In genomic region chr7:101061381-101061780, GRCm38 (mm10) we compare ENCODE assay signal across 8 mouse cellular contexts. TPM values are rescaled to one million over a fixed set of nuclear protein-coding genes. Genes with fewer than 3 reads are reported as not detected.
DNase-seq lines count a peak whose midpoint lies in the region; ATAC-seq and TF ChIP-seq lines count a peak whose summit lies in the region.

No protein-coding gene starts in this region.

- H3K27ac ChIP-seq in embryonic facial prominence, embryonic 12.5 days, result no peak overlapping the region
- H3K27ac ChIP-seq in limb, embryonic 14.5 days (replicated peaks; ENCODE audit: low read depth, low read length), result no peak overlapping the region
- no peak overlapping the region for H3K27ac ChIP-seq in midbrain, embryonic 15.5 days

- H3K4me1 ChIP-seq in embryonic facial prominence, embryonic 12.5 days, result no peaks in the 10 kb centered on the region
- H3K4me1 ChIP-seq in limb, embryonic 14.5 days (ENCODE audit: control insufficient read depth, insufficient read depth, low read length), result no peaks in the 10 kb centered on the region
- peaks cover 7% of the 10 kb centered on the region; the same call in 1 of the 2 replicates for H3K4me1 ChIP-seq in midbrain, embryonic 15.5 days

- H3K4me3 ChIP-seq in embryonic facial prominence, embryonic 12.5 days, result no peak overlapping the region
- no peak overlapping the region; the same call in 1 of the 2 replicates for H3K4me3 ChIP-seq in limb, embryonic 14.5 days (replicated peaks; ENCODE audit: low read length)
- H3K4me3 ChIP-seq in midbrain, embryonic 15.5 days, result no peak overlapping the region

- ATAC-seq in embryonic facial prominence, embryonic 12.5 days (ENCODE audit: insufficient number of reproducible peaks, insufficient read depth, low FRiP score, low TSS enrichment), result no peak
- ATAC-seq in limb, embryonic 14.5 days (ENCODE audit: low FRiP score, low read depth), result peak; percentile 57; the same call in 1 of the 2 replicates
- ATAC-seq in midbrain, embryonic 15.5 days (replicated peaks), result peak; percentile 78; the same call in 1 of the 2 replicates

- 0 out of 2 replicates have a peak, but pooled peaks cover 4% of the 10 kb centered on the region for H3K27me3 ChIP-seq in embryonic facial prominence, embryonic 12.5 days
- no peaks in the 10 kb centered on the region for H3K27me3 ChIP-seq in limb, embryonic 14.5 days (ENCODE audit: control insufficient read depth, insufficient read depth, low read length)
- no peaks in the 10 kb centered on the region for H3K27me3 ChIP-seq in midbrain, embryonic 15.5 days (replicated peaks)

- H3K9ac ChIP-seq in embryonic facial prominence, embryonic 12.5 days, result no peak overlapping the region; the same call in 1 of the 2 replicates
- H3K9ac ChIP-seq in limb, embryonic 14.5 days (ENCODE audit: low read depth, low read length, severe bottlenecking), result no peak overlapping the region
- H3K9ac ChIP-seq in midbrain, embryonic 15.5 days, result no peak overlapping the region

- no peaks in the 10 kb centered on the region for H3K36me3 ChIP-seq in embryonic facial prominence, embryonic 12.5 days
- H3K36me3 ChIP-seq in limb, embryonic 14.5 days (ENCODE audit: control insufficient read depth, insufficient read depth, low read length), result no peaks in the 10 kb centered on the region
- no peaks in the 10 kb centered on the region for H3K36me3 ChIP-seq in midbrain, embryonic 15.5 days (replicated peaks)

- no peaks in the 10 kb centered on the region for H3K9me3 ChIP-seq in embryonic facial prominence, embryonic 12.5 days
- no peaks in the 10 kb centered on the region for H3K9me3 ChIP-seq in limb, embryonic 14.5 days (ENCODE audit: control insufficient read depth, low read length)
- no peaks in the 10 kb centered on the region for H3K9me3 ChIP-seq in midbrain, embryonic 15.5 days

- DNase-seq in 3134 (ENCODE audit: extremely low read depth, insufficient read length, low spot score), result peak; percentile 84
- peak; percentile 89 for DNase-seq in adrenal gland, postnatal 25 days
- peak; percentile 70 to 85 for DNase-seq in heart, adult 9 months (ENCODE audit: low spot score in 2 of 2)
- peak; percentile 85 for DNase-seq in kidney, adult 9 months
- peak; percentile 84 for DNase-seq in limb, embryonic 14.5 days (ENCODE audit: low spot score)
- DNase-seq in spleen, postnatal 10 days (ENCODE audit: low spot score in 2 of 2), result peak; percentile 50 to 80

- peak overlapping the region; percentile 21 for H3K4me2 ChIP-seq in embryonic facial prominence, embryonic 12.5 days (replicated peaks)
- peak overlapping the region; percentile 25 for H3K4me2 ChIP-seq in limb, embryonic 14.5 days (replicated peaks; ENCODE audit: low read depth, low read length, severe bottlenecking)
- peak overlapping the region; percentile 39 for H3K4me2 ChIP-seq in midbrain, embryonic 15.5 days

- no peak for TF ChIP-seq POLR2A in limb, embryonic 14.5 days (IDR thresholded peaks at IDR 0.05; ENCODE audit: borderline replicate concordance, extremely low read depth, insufficient read depth, insufficient read length)

- 6% methylated on average over 17 of the region's 17 CpGs for WGBS in embryonic facial prominence, embryonic 12.5 days
- 11% methylated on average over 17 of the region's 17 CpGs for WGBS in limb, embryonic 14.5 days
- 11% methylated on average over 17 of the region's 17 CpGs for WGBS in midbrain, embryonic 15.5 days

RNA-seq across cellular contexts. Expression of gene Fchsd2, which starts 31.3 kb away (rescaled TPM):
- total RNA-seq in adrenal gland, postnatal 25 days (2021), result 24.1 and 31.9 TPM in 2 replicates
- 29.4 and 31.5 TPM in 2 replicates for polyA plus RNA-seq in embryonic facial prominence, embryonic 12.5 days (2016; fragmentation: Nextera tagmentation; extraction: Ambion mirVana)
- 21.9 and 22.0 TPM in 2 replicates for polyA plus RNA-seq in limb, embryonic 14.5 days (2012; rRNA removed)
- 19.9 and 24.5 TPM in 2 replicates for polyA plus RNA-seq in limb, embryonic 14.5 days (2014; fragmentation: Nextera tagmentation; extraction: Ambion mirVana)
- polyA plus RNA-seq in midbrain, embryonic 15.5 days (2015; fragmentation: Nextera tagmentation; extraction: Ambion mirVana), result 41.7 and 46.2 TPM in 2 replicates

RNA-seq across cellular contexts. Expression of gene P2ry2, which starts 48.7 kb away (rescaled TPM):
- 1.2 and 2.3 TPM in 2 replicates for total RNA-seq in adrenal gland, postnatal 25 days (2021)
- polyA plus RNA-seq in embryonic facial prominence, embryonic 12.5 days (2016; fragmentation: Nextera tagmentation; extraction: Ambion mirVana), result 0.83 and 1.2 TPM in 2 replicates
- 2.0 and 2.1 TPM in 2 replicates for polyA plus RNA-seq in limb, embryonic 14.5 days (2012; rRNA removed)
- 2.2 and 3.2 TPM in 2 replicates for polyA plus RNA-seq in limb, embryonic 14.5 days (2014; fragmentation: Nextera tagmentation; extraction: Ambion mirVana)
- polyA plus RNA-seq in midbrain, embryonic 15.5 days (2015; fragmentation: Nextera tagmentation; extraction: Ambion mirVana), result 0.13 and 0.17 TPM in 2 replicates
